Mouse (Mus musculus): ENCODE measurements around the gene Eif4ebp2.

DNA sequence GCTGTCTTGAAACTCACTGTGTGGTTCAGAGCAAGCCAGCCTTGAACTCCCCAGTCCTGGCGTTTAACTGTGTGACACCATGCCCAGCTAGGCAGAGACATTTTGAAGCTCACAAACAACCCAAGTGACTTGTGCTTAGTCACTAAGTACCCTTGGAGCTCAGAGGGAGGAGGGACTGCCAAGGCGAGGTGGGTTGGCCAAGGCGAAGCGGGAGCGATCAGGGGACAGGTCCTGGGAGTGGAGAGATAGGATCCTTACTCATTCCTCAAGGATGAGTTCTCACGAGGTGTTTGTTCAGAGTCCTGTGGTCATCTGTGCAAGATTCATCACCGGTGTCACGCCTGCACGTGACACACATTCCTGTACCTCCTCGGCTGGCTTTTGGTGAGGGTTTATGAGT lies 27.0 kb upstream of the Eif4ebp2 start:
- TF ChIP-seq CTCF (IDR thresholded peaks at IDR 0.05; ENCODE audit: extremely low read depth, insufficient read length, insufficient replicate concordance, low read depth, low read length) (no peak), POLR2A (IDR thresholded peaks at IDR 0.05; ENCODE audit: low read depth, low read length) (no peak)
